Mouse (Mus musculus) bone marrow, adult 2 months (tissue): ENCODE data around the gene Krtap5-2. TPM values are rescaled to one million over a fixed set of nuclear protein-coding genes. Genes with fewer than 3 reads are reported as not detected.
"Not testable (repeated sequence)": the region's sequence is repeated elsewhere in the genome, so short reads cannot be mapped to it uniquely, and the experiment has no call there.

Experiments used
- H3K27ac ChIP-seq: fragments of 200-500 bp; 2 replicates; pipeline ENCODE4 v1.5.1; 2012; ENCODE audit warnings: low read depth, mild to moderate bottlenecking, control low read depth, inconsistent platforms, low read length; ENCODE audit not compliant: control insufficient read depth, poor library complexity, insufficient read depth
- H3K4me1 ChIP-seq: fragments of 200-500 bp; 2 replicates; pipeline ENCODE4 v1.6.1; 2011; ENCODE audit warnings: low read length; ENCODE audit not compliant: control insufficient read depth, insufficient read depth
- H3K4me3 ChIP-seq: fragments of 200-500 bp; replicated peaks from 2 replicates; pipeline ENCODE3; 2011; ENCODE audit warnings: mild to moderate bottlenecking, low read depth, low read length, control low read depth; ENCODE audit not compliant: control insufficient read depth
- CTCF ChIP-seq: fragments of 200-500 bp; IDR thresholded peaks from 2 replicates; pipeline ENCODE4 v1.5.1; 2011; ENCODE audit warnings: low read length, control low read depth; ENCODE audit not compliant: control insufficient read depth, insufficient read depth
- POLR2A ChIP-seq: fragments of 200-500 bp; IDR thresholded peaks from 2 replicates; pipeline ENCODE4 v1.6.1; 2011; ENCODE audit warnings: low read depth, mild to moderate bottlenecking, control low read depth, low read length, borderline replicate concordance; ENCODE audit not compliant: control insufficient read depth
- WGBS: fragments of 180-500 bp; shearing (Covaris S2); methylation state at CpG from one replicate; pipeline ENCODE4 v1.1.7; 2018; 5-methylcytosine and 5-hydroxymethylcytosine counted together
- polyA plus RNA-seq: library from polyadenylated mRNA; stranded (reverse); fragments of >200 nt; gene quantifications from 2 replicates; pipeline ENCODE4 v1.2.4, GENCODE M21; 2011; ENCODE audit warnings: low replicate concordance; ENCODE audit not compliant: missing spikeins, insufficient read depth, insufficient read length

Krtap5-2 gene
- polyA plus RNA-seq, 1 experiment: not detected

DNA sequence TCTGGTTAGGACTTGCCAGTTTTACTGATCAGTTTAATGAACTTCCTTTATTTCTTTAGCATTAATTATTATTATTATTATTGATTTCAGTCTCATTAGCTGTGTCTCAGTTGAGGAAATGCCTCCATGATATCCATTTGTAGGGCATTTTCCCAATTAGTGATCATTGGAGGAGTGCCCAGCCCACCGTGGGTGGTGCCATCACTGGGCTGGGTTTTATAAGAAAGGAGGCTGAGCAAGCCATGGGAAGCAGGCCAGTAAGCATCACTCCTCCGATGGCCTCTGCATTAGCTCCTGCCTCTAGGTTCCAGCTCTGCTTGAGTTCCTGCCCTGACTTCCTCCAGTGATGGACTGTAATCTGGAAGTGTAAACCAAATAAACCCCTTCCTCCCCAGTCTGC, 12.4 kb upstream of the Krtap5-2 start:
- H3K4me1 ChIP-seq: no peaks in the 10 kb centered on the region
- TF ChIP-seq POLR2A (no peak), CTCF (no peak)
- no peak overlapping the region for H3K4me3 ChIP-seq
- no peak overlapping the region for H3K27ac ChIP-seq
- WGBS: 63% methylated on average over 2 of the region's 2 CpGs

DNA sequence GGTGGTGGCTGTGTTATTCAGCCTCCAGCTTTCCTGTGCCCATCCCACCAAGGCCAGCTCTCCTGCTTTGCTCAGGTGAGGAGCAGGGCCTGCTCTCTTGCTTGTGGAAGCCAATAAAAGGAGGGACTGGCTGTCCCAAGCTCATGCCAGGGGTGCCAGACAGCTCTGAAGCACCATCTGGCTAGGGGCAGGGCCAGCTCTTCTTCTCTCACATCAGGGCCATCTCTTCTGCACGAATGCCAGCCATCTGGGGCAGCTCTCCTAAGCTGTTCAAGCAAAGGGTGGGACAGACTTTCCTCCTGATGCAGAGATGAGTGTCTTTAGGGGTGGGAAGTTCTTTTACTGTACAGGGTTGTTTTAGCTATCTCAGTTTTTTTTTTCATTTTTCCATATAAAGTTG, 5.2 kb upstream of the Krtap5-2 start:
- Histone ChIP-seq H3K4me3 (no peak overlapping the region), H3K4me1 (no peaks in the 10 kb centered on the region), H3K27ac (no peak overlapping the region)
- TF ChIP-seq CTCF: no peak
- no peak for TF ChIP-seq POLR2A
- WGBS: 48% methylated on average over 1 of the region's 1 CpGs

DNA sequence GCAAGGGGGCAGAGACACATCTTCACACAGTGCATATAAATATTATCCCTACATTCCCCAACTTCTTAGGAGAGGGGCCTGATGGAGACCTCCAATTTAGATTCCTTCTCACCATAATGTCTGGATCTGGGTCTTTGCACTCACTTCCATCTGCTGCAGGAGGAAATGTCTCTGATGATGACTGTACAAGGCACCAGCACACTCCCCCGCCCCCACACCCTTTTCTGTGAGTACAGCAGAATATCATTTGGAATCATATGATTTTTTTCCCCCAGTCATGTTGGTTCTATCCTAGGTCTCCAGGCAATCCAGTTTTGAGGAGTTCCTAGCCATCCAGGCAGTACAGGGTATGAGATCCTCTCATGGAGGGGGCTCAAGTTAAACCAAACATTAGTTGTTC, 2.9 kb upstream of the Krtap5-2 start:
- WGBS: 83% methylated on average over 1 of the region's 1 CpGs
- H3K27ac ChIP-seq: no peak overlapping the region
- TF ChIP-seq POLR2A (no peak), CTCF (no peak)
- H3K4me3 ChIP-seq: no peak overlapping the region
- H3K4me1 ChIP-seq: no peaks in the 10 kb centered on the region

- Histone ChIP-seq H3K4me3 (no peak overlapping the region), H3K4me1 (no peaks in the 10 kb centered on the region), H3K27ac (no peak overlapping the region)
- TF ChIP-seq POLR2A: no peak
- no peak for TF ChIP-seq CTCF
- WGBS: 43% methylated on average over 3 of the region's 3 CpGs
These were observed 6.0 kb downstream of the Krtap5-2 start for GRCm38 (mm10) chr7:142169836-142170235.

GRCm38 (mm10) chr7:142165639-142166038, 10.2 kb downstream of the Krtap5-2 start, which contains the start of gene Gm4553:
Gene Gm4553 (minus strand): TSS chr7:142165739.
- H3K27ac ChIP-seq, H3K4me1 ChIP-seq, H3K4me3 ChIP-seq: not testable (repeated sequence)

DNA sequence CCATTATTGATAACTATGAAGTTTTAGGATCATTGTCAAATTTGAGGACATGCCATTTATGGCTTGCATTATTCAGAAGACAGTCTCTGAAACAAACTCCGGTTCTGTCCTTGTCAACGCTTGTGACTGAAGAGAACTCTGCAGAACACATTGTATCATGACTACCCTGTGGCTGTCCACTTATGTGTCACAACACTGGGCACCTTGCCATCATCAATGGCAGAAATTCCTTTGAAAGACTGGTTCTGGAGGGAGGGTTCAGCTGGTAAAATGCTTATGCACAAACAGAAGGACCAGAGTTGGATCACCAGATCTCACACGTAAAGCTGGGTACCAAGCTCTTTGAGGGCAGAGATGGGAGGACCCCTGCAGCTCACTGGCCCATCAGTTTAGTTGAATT, 16.4 kb downstream of the Krtap5-2 start:
- TF ChIP-seq POLR2A (no peak), CTCF (no peak)
- no peaks in the 10 kb centered on the region for H3K4me1 ChIP-seq
- H3K4me3 ChIP-seq: no peak overlapping the region
- no peak overlapping the region for H3K27ac ChIP-seq
- WGBS: 88% methylated on average over 3 of the region's 3 CpGs

DNA sequence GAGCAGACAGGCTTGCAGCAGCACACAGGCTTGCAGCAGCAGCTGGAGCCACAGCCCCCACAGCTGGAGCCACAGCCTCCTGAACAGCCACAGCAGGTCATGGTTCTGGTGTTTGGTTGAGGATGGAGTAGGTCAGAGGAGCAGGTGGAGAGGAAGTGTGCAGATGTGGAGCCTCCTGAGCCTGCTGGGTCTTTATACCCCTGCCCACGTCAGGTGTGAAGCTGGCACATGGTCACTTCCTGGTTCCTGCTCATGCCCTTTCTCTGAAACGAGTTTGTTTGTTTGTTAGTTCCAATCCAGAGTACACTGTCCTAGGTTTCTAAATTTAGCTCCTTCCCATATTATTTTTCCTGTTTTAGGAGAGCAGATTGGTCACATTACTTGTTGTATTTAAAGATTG, 18.8 kb downstream of the Krtap5-2 start, which contains the start of gene Gm29735:
Gene Gm29735 (minus strand): TSS at position 101 of the 400 bp plus-strand sequence.
- H3K4me3 ChIP-seq, H3K4me1 ChIP-seq, H3K27ac ChIP-seq: not testable (repeated sequence)
- 19% methylated on average over 2 of the region's 2 CpGs for WGBS

DNA sequence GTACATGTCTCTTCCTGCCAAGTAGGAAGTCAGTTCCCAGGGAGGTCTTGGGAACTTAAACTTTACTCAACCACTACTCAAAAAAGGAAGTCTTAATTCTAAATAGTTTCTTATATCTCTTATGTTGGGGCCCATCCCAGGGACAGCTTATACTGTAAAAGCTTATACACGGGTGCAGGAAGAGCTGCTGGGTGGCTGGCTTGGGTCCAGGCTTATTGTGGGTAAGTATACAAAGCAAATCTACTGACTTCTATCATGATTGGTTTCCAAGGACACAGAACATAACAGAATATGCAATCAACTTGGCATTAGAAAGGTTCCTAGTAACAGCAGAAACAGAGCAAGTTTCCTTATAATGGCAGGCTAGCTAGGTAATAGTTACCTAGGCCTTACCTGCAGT, 20.5 kb downstream of the Krtap5-2 start:
- TF ChIP-seq CTCF (no peak), POLR2A (no peak)
- no peaks in the 10 kb centered on the region for H3K4me1 ChIP-seq
- WGBS: 2% methylated on average over 1 of the region's 1 CpGs

DNA sequence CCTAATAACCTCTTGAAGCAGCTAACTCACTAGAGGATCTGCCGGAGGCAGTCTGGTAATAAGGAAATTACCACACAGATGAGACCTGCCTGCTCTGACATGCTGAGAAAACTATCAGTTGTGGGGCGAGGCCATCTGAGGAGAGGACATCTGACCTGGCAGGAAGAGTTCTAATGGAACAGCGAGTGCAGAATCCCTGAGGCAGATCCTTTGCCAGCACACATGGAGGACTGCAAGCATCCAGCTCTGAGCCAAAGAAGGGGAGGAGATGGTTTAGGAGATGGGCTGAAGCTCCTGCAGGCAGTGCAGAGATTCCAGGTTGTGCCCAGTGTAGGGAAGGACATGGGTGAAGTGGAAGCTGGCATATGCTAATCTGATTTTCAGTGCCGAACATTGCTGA, 23.6 kb downstream of the Krtap5-2 start:
- 76% methylated on average over 4 of the region's 4 CpGs for WGBS
- H3K4me3 ChIP-seq: no peak overlapping the region
- TF ChIP-seq POLR2A (no peak), CTCF (no peak)
- H3K4me1 ChIP-seq: no peaks in the 10 kb centered on the region
- no peak overlapping the region for H3K27ac ChIP-seq

More for the DNA sequence above, 20.5 kb downstream of the Krtap5-2 start:
- Histone ChIP-seq H3K4me3 (no peak overlapping the region), H3K27ac (no peak overlapping the region)
